Mouse (Mus musculus) kidney, adult 2 months (tissue): ENCODE results near the gene Spata9.
A peak's percentile ranks its signal among the peaks of the same experiment; 100 is the strongest.

Experiments used
- CTCF ChIP-seq: fragments of 200-500 bp; conservative IDR thresholded peaks from 2 replicates; pipeline ENCODE4 v1.5.1; 2011; ENCODE audit warnings: low read depth, mild to moderate bottlenecking, control low read depth, low read length, moderate library complexity, mixed read lengths; ENCODE audit not compliant: insufficient read depth, insufficient read length
- POLR2A ChIP-seq: fragments of 200-500 bp; IDR thresholded peaks from one replicate; pipeline ENCODE4 v1.6.1; 2011; ENCODE audit warnings: low read depth, low read length, control low read depth

GRCm38 (mm10) chr13:75981901-75982300, 15.0 kb downstream of the Spata9 start:
- TF ChIP-seq CTCF (peak; percentile 39), POLR2A (no peak)
